Mouse (Mus musculus): ENCODE data around the gene Gm28051. TPM values are rescaled to one million over a fixed set of nuclear protein-coding genes. Genes with fewer than 3 reads are reported as not detected.

Gene Gm28051
- total and polyA plus RNA-seq, 3 experiments = not detected

- no peak overlapping the region for H3K27ac ChIP-seq (ENCODE audit: control insufficient read depth, low read depth, low read length)
- no peaks in the 10 kb centered on the region for H3K36me3 ChIP-seq (ENCODE audit: control insufficient read depth in 1 of 2, insufficient read depth in 2 of 2, low read length in 2 of 2)
- H3K9me3 ChIP-seq (replicated peaks; ENCODE audit: insufficient read depth, low read length) = no peaks in the 10 kb centered on the region
- no peak overlapping the region for H3K4me3 ChIP-seq (ENCODE audit: control insufficient read depth in 1 of 2, insufficient read depth in 1 of 2, low read depth in 2 of 2, low read length in 2 of 2)
- DNase-seq (ENCODE audit: low read depth, low spot score) = no peak
- H3K4me1 ChIP-seq (ENCODE audit: control insufficient read depth in 1 of 2, insufficient read depth in 2 of 2, low read length in 2 of 2) = no peaks in the 10 kb centered on the region
- H3K79me2 ChIP-seq (ENCODE audit: control insufficient read depth, insufficient read depth, low read length, poor library complexity) = no peaks in the 10 kb centered on the region
- H3K9ac ChIP-seq (ENCODE audit: control insufficient read depth, low read depth, low read length, poor library complexity, severe bottlenecking) = no peak overlapping the region
- H3K27me3 ChIP-seq (ENCODE audit: control insufficient read depth in 1 of 2, insufficient read depth in 2 of 2, low read length in 2 of 2) = no peaks in the 10 kb centered on the region
- TF ChIP-seq CTCF (IDR thresholded peaks at IDR 0.05 in 2 of 3, conservative IDR thresholded peaks at IDR 0.05 in 1 of 3; ENCODE audit: control insufficient read depth in 1 of 3, insufficient read depth in 1 of 3, low read depth in 2 of 3, low read length in 3 of 3, poor library complexity in 1 of 3, severe bottlenecking in 1 of 3) (no peak), MXI1 (IDR thresholded peaks at IDR 0.05; ENCODE audit: low read depth, low read length) (no peak), NELFE (IDR thresholded peaks at IDR 0.05; ENCODE audit: low read depth, low read length) (no peak)
Observed at GRCm38 (mm10) chr12:102674556-102674955, 83.0 kb downstream of the Gm28051 start.

DNA sequence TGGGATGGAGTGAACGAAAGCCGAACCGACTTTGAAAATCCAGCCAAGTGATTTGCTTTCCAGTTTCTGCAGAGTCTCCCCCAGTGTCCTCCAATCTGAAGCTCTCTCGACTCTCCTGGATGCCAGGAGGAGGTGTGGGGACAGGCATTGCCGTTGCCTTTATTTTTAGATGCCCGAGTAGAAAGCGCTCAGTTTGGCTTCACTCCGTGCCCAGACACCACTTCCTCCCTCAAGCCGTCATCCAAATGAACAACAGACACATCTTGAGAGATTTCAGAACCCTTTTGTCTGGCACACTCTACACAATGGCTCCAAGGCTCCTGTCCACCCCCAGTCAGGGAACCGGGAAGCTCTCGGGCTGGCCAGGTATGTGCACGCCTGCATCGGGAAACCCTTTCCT, 83.4 kb downstream of the Gm28051 start:
- Histone ChIP-seq H3K4me3 (ENCODE audit: control insufficient read depth in 1 of 2, insufficient read depth in 1 of 2, low read depth in 2 of 2, low read length in 2 of 2) (no peak overlapping the region), H3K36me3 (ENCODE audit: control insufficient read depth in 1 of 2, insufficient read depth in 2 of 2, low read length in 2 of 2) (no peaks in the 10 kb centered on the region), H3K27ac (ENCODE audit: control insufficient read depth, low read depth, low read length) (no peak overlapping the region), H3K27me3 (ENCODE audit: control insufficient read depth in 1 of 2, insufficient read depth in 2 of 2, low read length in 2 of 2) (no peaks in the 10 kb centered on the region), H3K79me2 (ENCODE audit: control insufficient read depth, insufficient read depth, low read length, poor library complexity) (no peaks in the 10 kb centered on the region), H3K4me1 (ENCODE audit: control insufficient read depth in 1 of 2, insufficient read depth in 2 of 2, low read length in 2 of 2) (no peaks in the 10 kb centered on the region), H3K9ac (ENCODE audit: control insufficient read depth, low read depth, low read length, poor library complexity, severe bottlenecking) (no peak overlapping the region), H3K9me3 (replicated peaks; ENCODE audit: insufficient read depth, low read length) (no peaks in the 10 kb centered on the region)
- no peak for DNase-seq (ENCODE audit: low read depth, low spot score)
- TF ChIP-seq MYB (IDR thresholded peaks at IDR 0.05; ENCODE audit: low read depth, low read length) (no peak), TBP (IDR thresholded peaks at IDR 0.05; ENCODE audit: low read depth, low read length) (no peak), KAT2A (conservative IDR thresholded peaks at IDR 0.05; ENCODE audit: low read depth, low read length) (no peak), GABPA (IDR thresholded peaks at IDR 0.05; ENCODE audit: low read depth, low read length) (no peak), POLR2AphosphoS2 (IDR thresholded peaks at IDR 0.05; ENCODE audit: low read length) (no peak)

GRCm38 (mm10) chr12:102672857-102673839, 84.4 kb downstream of the Gm28051 start:
- H3K9me3 ChIP-seq (replicated peaks; ENCODE audit: insufficient read depth, low read length) = no peaks in the 10 kb centered on the region
- H3K79me2 ChIP-seq (ENCODE audit: control insufficient read depth, insufficient read depth, low read length, poor library complexity) = no peaks in the 10 kb centered on the region
- no peaks in the 10 kb centered on the region for H3K27me3 ChIP-seq (ENCODE audit: control insufficient read depth in 1 of 2, insufficient read depth in 2 of 2, low read length in 2 of 2)
- no peaks in the 10 kb centered on the region for H3K4me1 ChIP-seq (ENCODE audit: control insufficient read depth in 1 of 2, insufficient read depth in 2 of 2, low read length in 2 of 2)
- no peak overlapping the region for H3K4me3 ChIP-seq (ENCODE audit: control insufficient read depth in 1 of 2, insufficient read depth in 1 of 2, low read depth in 2 of 2, low read length in 2 of 2)
- H3K36me3 ChIP-seq (ENCODE audit: control insufficient read depth in 1 of 2, insufficient read depth in 2 of 2, low read length in 2 of 2) = no peaks in the 10 kb centered on the region
- H3K27ac ChIP-seq (ENCODE audit: control insufficient read depth, low read depth, low read length) = no peak overlapping the region
- H3K9ac ChIP-seq (ENCODE audit: control insufficient read depth, low read depth, low read length, poor library complexity, severe bottlenecking) = no peak overlapping the region
- DNase-seq (ENCODE audit: low read depth, low spot score) = no peak
- TF ChIP-seq TBP (IDR thresholded peaks at IDR 0.05; ENCODE audit: low read depth, low read length) (no peak), JUND (IDR thresholded peaks at IDR 0.05; ENCODE audit: low read depth, low read length) (no peak), CHD2 (IDR thresholded peaks at IDR 0.05; ENCODE audit: low read length) (no peak), USF1 (IDR thresholded peaks at IDR 0.05; ENCODE audit: low read depth, low read length) (no peak), NELFE (IDR thresholded peaks at IDR 0.05; ENCODE audit: low read depth, low read length) (no peak), MAX (IDR thresholded peaks at IDR 0.05; ENCODE audit: low read length) (no peak), MAFK (IDR thresholded peaks at IDR 0.05; ENCODE audit: borderline replicate concordance, low read depth, low read length) (no peak), ELF1 (IDR thresholded peaks at IDR 0.05; ENCODE audit: low read depth, low read length) (no peak), CHD1 (IDR thresholded peaks at IDR 0.05; ENCODE audit: low read depth, low read length) (no peak), MYC (IDR thresholded peaks at IDR 0.05; ENCODE audit: low read depth, low read length) (no peak), UBTF (IDR thresholded peaks at IDR 0.05; ENCODE audit: borderline replicate concordance, insufficient read depth, low read depth, low read length) (no peak), SMC3 (IDR thresholded peaks at IDR 0.05; ENCODE audit: low read depth, low read length) (no peak), TAL1 (IDR thresholded peaks at IDR 0.05; ENCODE audit: low read length) (no peak), GABPA (IDR thresholded peaks at IDR 0.05; ENCODE audit: low read depth, low read length) (no peak), SIN3A (IDR thresholded peaks at IDR 0.05; ENCODE audit: low read length) (no peak), CTCF (IDR thresholded peaks at IDR 0.05 in 2 of 3, conservative IDR thresholded peaks at IDR 0.05 in 1 of 3; ENCODE audit: control insufficient read depth in 1 of 3, insufficient read depth in 1 of 3, low read depth in 2 of 3, low read length in 3 of 3, poor library complexity in 1 of 3, severe bottlenecking in 1 of 3) (no peak), ZMIZ1 (IDR thresholded peaks at IDR 0.05; ENCODE audit: low read depth, low read length) (no peak), BHLHE40 (IDR thresholded peaks at IDR 0.05; ENCODE audit: borderline replicate concordance, low read depth, low read length) (no peak), POLR2AphosphoS2 (IDR thresholded peaks at IDR 0.05; ENCODE audit: low read length) (no peak)
